Mouse (Mus musculus) heart, adult 2 months (tissue): ENCODE results near the gene Nme3.

Source experiments
- CTCF ChIP-seq: fragments of 200-600 bp; IDR thresholded peaks from 2 replicates; pipeline ENCODE4 v1.8.1; 2022; ENCODE audit warnings: antibody characterized with exemption, mild to moderate bottlenecking, moderate library complexity
- EP300 ChIP-seq: fragments of 200-500 bp; IDR thresholded peaks from 2 replicates; pipeline ENCODE4 v1.6.1; 2011; ENCODE audit warnings: low read depth, low read length, control low read depth; ENCODE audit not compliant: insufficient read depth
- POLR2A ChIP-seq: fragments of 200-500 bp; IDR thresholded peaks from 2 replicates; pipeline ENCODE4 v1.6.1; 2011; ENCODE audit warnings: mild to moderate bottlenecking, low read depth, low read length, control low read depth; ENCODE audit not compliant: insufficient read depth

DNA sequence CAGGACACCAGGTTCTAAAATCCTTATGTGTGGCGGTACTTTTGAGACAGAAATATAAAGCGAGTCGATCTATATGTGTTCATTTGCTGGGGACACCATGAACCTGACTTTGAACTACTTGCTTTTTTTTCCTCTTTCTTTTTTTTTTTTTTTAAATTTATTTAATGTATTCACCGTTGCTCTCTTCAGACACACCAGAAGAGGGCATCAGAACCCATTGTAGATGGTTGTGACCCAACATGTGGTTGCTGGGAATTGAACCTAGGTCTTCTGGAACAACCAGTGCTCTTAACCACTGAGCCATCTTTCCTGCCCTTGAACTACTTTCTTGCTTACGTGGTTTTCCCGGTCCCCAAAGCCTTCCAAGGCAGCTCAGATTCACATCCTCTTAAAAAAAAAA is 41.0 kb downstream of the Nme3 start:
- TF ChIP-seq POLR2A = no peak
- peak; percentile 22; the same call in 1 of the 2 replicates for TF ChIP-seq CTCF
- no peak for TF ChIP-seq EP300
